Mouse (Mus musculus) embryonic fibroblast, embryonic 13.5 days (primary cell): Measurements from ENCODE around the gene Slc12a6. TPM values are rescaled to one million over a fixed set of nuclear protein-coding genes. Genes with fewer than 3 reads are reported as not detected.

Experiments used
- H3K27ac ChIP-seq: 2 replicates; pipeline ENCODE4 v1.5.1; 2012; ENCODE audit warnings: low read length, control low read depth, inconsistent platforms; ENCODE audit not compliant: insufficient read depth
- H3K4me1 ChIP-seq: 2 replicates; pipeline ENCODE4 v1.6.1; 2011; ENCODE audit warnings: low read length; ENCODE audit not compliant: control insufficient read depth, insufficient read depth
- H3K4me3 ChIP-seq: 2 replicates; pipeline ENCODE4 v1.5.1; 2011; ENCODE audit warnings: mild to moderate bottlenecking, control low read depth, low read length; ENCODE audit not compliant: insufficient read depth
- CTCF ChIP-seq: IDR thresholded peaks from 2 replicates; pipeline ENCODE4 v1.5.1; 2011; ENCODE audit warnings: mild to moderate bottlenecking, control low read depth, low read length, moderate library complexity, borderline replicate concordance; ENCODE audit not compliant: insufficient read depth
- POLR2A ChIP-seq: IDR thresholded peaks from 2 replicates; pipeline ENCODE4 v1.6.1; 2011; ENCODE audit warnings: low read depth, mild to moderate bottlenecking, control low read depth, low read length, moderate library complexity
- polyA plus RNA-seq: library from polyadenylated mRNA; stranded (reverse); fragments of >200 nt; gene quantifications from 2 replicates; pipeline ENCODE4 v1.2.4, GENCODE M21; 2011; ENCODE audit warnings: low read depth; ENCODE audit not compliant: missing spikeins, insufficient read length

Slc12a6 gene
- polyA plus RNA-seq, 1 experiment = 29.2 TPM

DNA sequence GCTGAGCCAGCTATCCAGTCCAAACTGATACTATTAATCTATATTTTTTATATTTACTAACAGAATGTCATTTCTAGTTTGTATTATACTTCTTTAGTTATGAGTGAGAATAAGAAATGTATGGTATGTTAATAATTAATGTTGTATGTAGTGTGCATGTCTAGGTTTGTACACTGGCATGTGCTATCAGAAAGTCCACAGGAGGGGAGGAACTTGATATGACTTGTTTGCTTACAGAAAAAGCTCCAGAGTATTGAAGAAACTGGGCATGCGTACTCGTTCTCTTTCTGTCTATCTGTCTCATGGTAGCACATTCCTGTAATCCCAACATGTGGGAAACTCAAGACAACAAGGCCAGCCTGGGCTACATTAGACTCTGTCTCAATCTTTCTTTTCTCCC is 52.6 kb downstream of the Slc12a6 start:
- no peak overlapping the region for H3K4me3 ChIP-seq
- TF ChIP-seq POLR2A = no peak
- no peak for TF ChIP-seq CTCF
- no peak overlapping the region for H3K27ac ChIP-seq
- no peaks in the 10 kb centered on the region; the same call in 1 of the 2 replicates for H3K4me1 ChIP-seq

DNA sequence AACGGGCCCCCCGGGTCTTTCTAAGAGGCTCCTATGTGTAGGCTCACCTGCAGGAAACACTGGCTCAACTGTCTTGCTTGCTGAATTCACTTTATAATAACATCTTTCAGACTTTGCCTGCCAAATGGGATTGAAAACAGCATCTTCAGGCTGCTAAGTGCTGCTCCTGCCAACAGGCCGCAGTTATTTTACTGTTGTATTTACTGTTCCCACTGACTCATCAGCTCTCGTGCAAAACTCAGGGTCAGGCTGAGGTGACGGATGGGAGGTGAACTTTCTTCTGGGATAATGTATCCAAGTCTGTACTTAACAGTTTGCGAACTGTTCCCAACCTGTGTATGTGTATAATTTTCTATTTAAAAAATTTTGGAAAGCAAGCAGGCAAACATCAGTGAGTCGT is 53.3 kb downstream of the Slc12a6 start:
- H3K27ac ChIP-seq = no peak overlapping the region
- no peaks in the 10 kb centered on the region; the same call in 1 of the 2 replicates for H3K4me1 ChIP-seq
- no peak overlapping the region for H3K4me3 ChIP-seq
- TF ChIP-seq POLR2A = no peak

DNA sequence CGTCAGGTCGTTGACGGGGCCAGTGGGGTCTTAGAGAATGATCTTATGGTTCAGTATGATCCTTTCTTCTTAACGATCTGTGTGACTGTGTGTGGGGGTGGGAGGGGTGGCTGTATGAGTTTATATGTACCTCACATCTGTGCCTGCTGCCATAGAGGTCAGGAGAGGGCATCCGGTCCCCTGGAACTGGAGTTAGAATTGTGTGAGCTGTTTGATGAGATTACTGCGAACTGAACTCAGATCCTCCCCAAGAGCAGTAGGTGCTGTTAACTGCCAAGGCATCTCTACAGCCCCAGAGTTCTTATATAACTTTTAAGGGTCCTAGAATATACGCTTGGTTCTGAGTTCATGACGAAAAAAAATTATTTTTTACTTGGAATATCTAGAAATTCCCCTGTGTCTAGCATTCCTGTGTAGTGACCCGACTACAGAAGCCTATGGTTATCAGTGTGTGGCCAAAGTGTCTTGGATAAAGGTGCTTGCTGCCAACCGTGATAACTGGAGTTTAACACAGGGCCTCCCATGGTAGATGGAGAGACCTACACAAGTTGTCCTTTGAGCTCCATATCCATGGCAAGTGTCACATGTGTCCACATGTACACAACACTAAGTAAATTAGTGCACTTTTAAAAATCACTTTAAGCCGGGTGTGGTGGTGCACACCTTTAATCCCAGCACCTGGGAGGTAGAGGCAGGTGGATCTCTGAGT is 62.6 kb downstream of the Slc12a6 start:
- TF ChIP-seq CTCF (no peak), POLR2A (no peak)
- no peak overlapping the region for H3K4me3 ChIP-seq
- no peaks in the 10 kb centered on the region for H3K4me1 ChIP-seq
- H3K27ac ChIP-seq = no peak overlapping the region

DNA sequence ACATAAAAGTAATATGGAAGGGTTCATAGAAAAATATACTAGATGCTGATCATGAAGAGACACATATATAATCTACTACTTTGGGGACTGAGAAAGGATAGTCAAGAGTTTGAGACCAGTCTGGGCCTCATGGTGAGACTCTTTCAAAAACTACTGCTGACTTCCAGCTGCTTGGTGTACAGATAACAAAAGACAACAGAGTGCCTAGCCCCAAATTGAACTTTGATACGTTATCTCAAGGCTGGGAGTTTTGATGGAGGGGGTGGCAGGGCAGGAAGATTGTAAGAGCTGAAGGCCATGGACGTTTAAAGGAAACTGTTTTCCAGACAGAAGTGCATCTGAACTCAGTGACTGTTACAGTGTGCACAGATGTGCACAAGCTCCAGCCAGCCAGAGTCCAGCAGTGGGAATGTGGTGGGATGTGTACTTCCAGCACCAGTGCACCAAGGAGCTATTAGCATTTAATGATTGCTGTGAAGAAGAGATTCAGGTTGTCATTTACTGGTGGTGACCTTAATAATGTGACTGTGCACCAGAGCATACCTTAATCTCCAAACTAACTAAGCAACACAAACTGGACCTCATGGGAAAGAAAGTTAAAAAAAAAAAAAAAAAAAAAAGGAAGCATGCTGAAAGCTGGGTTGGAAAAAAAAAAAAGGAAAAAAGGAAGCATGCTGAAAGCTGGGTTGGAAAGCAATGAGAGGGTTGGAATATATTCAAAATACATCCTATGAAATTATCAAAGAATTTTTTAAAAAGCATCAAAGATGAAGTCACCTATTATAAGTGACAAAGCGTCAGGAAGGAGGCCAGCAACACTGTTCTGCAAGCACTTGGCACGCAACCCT is 66.7 kb downstream of the Slc12a6 start:
- no peak for TF ChIP-seq CTCF
- no peak for TF ChIP-seq POLR2A
- no peak overlapping the region for H3K4me3 ChIP-seq
- no peaks in the 10 kb centered on the region for H3K4me1 ChIP-seq
- no peak overlapping the region for H3K27ac ChIP-seq

DNA sequence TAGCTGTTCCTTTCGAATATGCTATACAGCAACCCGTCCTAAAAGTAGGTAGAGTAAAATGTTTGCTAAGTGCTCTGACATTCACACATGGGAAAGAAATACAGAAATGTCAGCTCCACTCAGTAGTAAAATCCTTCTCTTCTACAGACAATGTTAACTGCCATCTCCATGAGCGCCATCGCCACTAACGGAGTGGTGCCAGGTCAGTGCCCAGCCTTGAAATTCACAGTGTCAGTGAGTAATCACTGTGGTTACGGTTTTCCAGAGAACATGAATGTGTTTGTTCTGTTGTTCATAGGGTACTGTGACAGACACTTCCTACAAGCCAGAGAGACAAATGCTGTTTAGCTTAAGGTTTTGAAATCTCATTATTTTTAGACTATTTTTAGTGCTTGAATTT is 71.6 kb downstream of the Slc12a6 start:
- no peak overlapping the region for H3K4me3 ChIP-seq
- H3K4me1 ChIP-seq = no peaks in the 10 kb centered on the region
- TF ChIP-seq POLR2A (no peak), CTCF (no peak)
- H3K27ac ChIP-seq = no peak overlapping the region

DNA sequence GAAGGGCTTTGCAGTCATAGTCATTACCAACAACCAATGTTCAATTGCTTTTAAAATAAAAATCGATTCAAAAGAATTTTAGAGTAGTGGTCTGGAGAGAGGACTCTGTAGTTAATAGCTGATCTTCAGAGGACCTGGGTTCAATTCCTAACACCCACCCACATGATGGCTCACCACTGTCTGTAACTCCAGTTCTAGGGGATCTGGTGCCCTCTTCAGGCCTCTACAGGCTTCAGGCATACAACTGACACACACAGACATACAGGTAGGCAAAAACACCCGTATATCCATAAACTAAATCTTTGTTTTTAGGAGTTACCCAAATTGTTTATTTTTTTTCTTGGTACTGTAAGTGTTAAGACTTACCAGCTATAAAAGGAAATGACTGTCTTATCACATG is 74.1 kb downstream of the Slc12a6 start:
- no peaks in the 10 kb centered on the region for H3K4me1 ChIP-seq
- H3K4me3 ChIP-seq = no peak overlapping the region
- TF ChIP-seq POLR2A (no peak), CTCF (no peak)
- no peak overlapping the region for H3K27ac ChIP-seq

DNA sequence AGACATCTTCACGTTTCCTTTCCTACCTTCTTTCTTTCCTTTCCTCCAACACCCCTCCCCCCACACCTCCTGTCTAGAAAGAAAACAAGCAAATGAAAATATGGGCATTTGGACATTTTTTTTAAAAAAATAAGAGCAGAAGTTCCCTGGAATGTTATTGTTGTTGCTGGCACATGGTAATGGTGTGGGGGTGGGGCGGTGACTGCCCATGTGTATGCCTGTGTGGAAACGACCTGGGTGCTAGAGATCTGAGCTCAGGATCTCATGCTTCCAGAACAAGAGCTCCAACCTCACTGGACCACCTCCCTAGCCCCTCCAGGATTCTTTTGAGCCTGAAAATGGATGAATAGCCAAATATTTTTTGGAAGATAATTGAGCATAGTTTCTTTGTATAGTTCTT is 75.5 kb downstream of the Slc12a6 start:
- Histone ChIP-seq H3K27ac (no peak overlapping the region), H3K4me3 (no peak overlapping the region), H3K4me1 (no peaks in the 10 kb centered on the region)
- no peak for TF ChIP-seq POLR2A
- TF ChIP-seq CTCF = no peak

DNA sequence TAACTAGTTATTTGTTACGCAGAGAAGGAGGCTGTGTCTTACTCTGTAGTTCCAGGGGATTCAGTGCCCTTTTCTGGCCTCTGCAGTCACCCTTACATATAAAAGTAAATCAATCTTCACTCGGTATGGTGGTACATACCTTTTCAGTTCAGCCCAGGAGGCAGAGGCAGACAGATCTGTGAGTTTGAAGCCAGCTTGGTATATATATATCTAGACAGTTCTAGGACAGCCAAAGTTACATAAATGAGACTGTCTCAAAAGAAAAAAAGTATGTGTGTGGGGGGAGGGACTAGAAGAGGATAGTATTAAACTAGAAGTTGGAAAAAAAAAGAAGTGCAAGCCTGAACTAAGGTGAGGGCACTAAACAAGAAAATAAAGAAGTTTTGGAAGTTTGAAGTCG is 82.6 kb downstream of the Slc12a6 start:
- Histone ChIP-seq H3K4me1 (no peaks in the 10 kb centered on the region), H3K27ac (no peak overlapping the region), H3K4me3 (no peak overlapping the region)
- no peak for TF ChIP-seq POLR2A
- TF ChIP-seq CTCF = no peak

DNA sequence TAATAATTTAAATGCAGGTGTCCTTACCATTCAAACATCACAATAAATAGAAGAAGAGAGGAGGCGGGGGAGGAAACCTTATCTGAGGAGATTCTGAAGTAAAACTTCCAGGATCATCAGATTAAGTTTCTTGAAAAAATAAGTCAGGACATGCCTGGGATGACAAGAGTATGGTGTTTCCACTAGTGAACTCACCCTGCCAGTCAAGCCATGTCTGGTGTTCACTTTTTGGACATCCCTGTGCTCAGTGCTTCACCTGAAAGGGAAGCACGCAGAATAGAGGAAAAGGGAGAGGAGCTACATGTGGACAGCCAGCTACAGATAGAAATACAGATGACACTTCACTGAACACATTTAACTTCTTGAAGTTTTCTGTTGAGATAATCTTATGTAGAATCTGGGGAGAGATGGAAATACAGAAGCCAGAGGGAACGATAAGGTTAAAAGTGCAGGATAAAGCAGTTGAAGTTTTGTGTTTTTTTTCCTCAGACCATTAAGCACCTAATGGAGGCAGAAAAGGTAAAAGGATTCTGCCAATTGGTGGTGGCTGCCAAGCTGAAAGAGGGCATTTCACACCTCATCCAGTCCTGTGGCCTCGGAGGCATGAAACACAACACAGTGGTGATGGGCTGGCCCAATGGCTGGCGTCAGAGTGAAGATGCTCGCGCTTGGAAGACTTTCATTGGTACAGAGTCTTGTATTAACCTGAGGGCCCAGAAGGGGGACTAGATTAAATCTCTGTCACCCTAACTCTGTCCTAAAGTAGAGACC is 88.2 kb downstream of the Slc12a6 start:
- H3K4me3 ChIP-seq = no peak overlapping the region
- H3K27ac ChIP-seq = no peak overlapping the region
- H3K4me1 ChIP-seq = no peaks in the 10 kb centered on the region
- no peak for TF ChIP-seq POLR2A
- TF ChIP-seq CTCF = no peak
